Mouse (Mus musculus): ENCODE data around the gene Mllt1. TPM values are rescaled to one million over a fixed set of nuclear protein-coding genes. Genes with fewer than 3 reads are reported as not detected.

The Mllt1 gene
- total and polyA plus RNA-seq, 3 experiments, result 25.0 to 63.0 TPM; not detected in 1

DNA sequence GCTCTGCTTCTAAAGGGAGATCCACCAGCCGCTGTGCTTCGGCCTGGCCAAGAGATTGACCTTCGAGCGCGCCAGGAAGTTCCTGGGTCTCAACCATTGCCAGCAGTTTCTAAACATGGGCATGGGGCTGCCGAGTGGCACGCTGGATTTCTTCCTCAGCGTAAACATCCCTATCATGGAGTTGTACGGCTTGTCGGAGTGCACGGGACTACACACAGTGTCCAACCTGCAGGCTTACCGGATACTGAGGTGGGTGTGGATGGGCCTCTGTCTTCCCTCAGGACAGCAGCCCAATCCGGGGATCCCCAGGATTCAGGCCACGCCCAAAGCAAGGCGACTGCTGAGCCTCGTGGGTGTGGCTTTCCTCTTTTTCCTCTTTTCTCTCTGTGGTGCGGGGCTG, 51.6 kb downstream of the Mllt1 start (continued):
- TF ChIP-seq EP300 (IDR thresholded peaks at IDR 0.05; ENCODE audit: low read depth in 1 of 2, low read length in 2 of 2), result 0 out of 4 replicates have a peak, but pooled peaks of 1 of the 2 experiments have one; percentile 10

DNA sequence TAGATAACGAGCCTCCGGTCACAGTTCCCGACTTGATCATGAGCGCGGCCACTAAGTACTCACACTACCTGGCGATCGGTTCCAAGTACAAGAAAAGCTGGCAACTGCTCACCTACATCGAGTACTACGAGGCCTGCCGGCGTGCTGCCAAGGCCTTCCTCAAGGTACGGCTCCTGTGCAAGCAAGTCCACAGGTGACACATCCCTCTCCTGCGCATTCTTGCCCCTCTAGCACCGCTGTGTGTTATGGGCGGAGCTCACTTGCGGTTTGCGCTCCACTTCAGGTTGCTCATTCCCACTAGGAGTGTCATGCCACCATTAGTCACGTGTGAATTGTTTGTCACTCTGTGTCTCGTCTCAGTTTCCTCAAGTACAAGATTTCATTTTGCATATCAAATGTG, 57.8 kb downstream of the Mllt1 start:
- H3K27ac ChIP-seq (ENCODE audit: control insufficient read depth, low read depth, low read length), result no peak overlapping the region

DNA sequence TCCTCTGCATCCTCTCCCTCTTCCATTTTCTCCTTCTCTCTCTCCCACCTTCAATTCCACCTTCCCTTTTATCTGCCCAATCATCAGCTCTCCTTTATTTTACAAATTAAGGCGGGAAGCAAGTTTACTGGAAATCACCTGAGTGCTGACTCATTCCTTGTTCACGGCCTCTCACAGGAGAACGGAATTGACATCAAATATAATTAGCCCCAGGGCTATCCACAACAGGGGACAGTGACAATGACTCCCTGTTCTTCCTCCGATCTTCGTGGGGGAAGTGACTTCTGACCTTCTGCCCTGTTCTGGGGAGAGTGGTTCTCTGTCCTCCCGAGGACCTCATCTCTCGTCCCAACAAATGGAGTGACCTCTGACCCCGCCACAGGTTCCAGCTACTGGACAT, 58.2 kb downstream of the Mllt1 start:
- H3K27ac ChIP-seq (ENCODE audit: control insufficient read depth, low read depth, low read length), result no peak overlapping the region
- H3K4me3 ChIP-seq (ENCODE audit: control insufficient read depth in 1 of 2, insufficient read depth in 1 of 2, low read depth in 2 of 2, low read length in 2 of 2), result no peak overlapping the region
- no peaks in the 10 kb centered on the region for H3K36me3 ChIP-seq (ENCODE audit: control insufficient read depth in 1 of 2, insufficient read depth in 2 of 2, low read length in 2 of 2)
- DNase-seq (ENCODE audit: low read depth, low spot score), result no peak
- H3K79me2 ChIP-seq (ENCODE audit: control insufficient read depth, insufficient read depth, low read length, poor library complexity), result no peaks in the 10 kb centered on the region
- no peak overlapping the region for H3K9ac ChIP-seq (ENCODE audit: control insufficient read depth, low read depth, low read length, poor library complexity, severe bottlenecking)
- H3K9me3 ChIP-seq (replicated peaks; ENCODE audit: insufficient read depth, low read length), result no peaks in the 10 kb centered on the region
- no peak for TF ChIP-seq TAL1 (IDR thresholded peaks at IDR 0.05; ENCODE audit: low read length)
- no peak for TF ChIP-seq ZKSCAN1 (IDR thresholded peaks at IDR 0.05; ENCODE audit: low read depth, low read length)
- no peak for TF ChIP-seq MEF2A (IDR thresholded peaks at IDR 0.05; ENCODE audit: extremely low read depth, insufficient replicate concordance, low read depth, low read length, poor library complexity, severe bottlenecking)
- no peak for TF ChIP-seq ETS1 (IDR thresholded peaks at IDR 0.05; ENCODE audit: low read depth, low read length)
- TF ChIP-seq ELF1 (IDR thresholded peaks at IDR 0.05; ENCODE audit: low read depth, low read length), result no peak
- no peaks in the 10 kb centered on the region for H3K27me3 ChIP-seq (ENCODE audit: control insufficient read depth in 1 of 2, insufficient read depth in 2 of 2, low read length in 2 of 2)
- H3K4me1 ChIP-seq (ENCODE audit: control insufficient read depth in 1 of 2, insufficient read depth in 2 of 2, low read length in 2 of 2), result no peaks in the 10 kb centered on the region

More for the DNA sequence above, 57.8 kb downstream of the Mllt1 start:
- no peak for TF ChIP-seq HCFC1 (IDR thresholded peaks at IDR 0.05; ENCODE audit: low read depth, low read length)
- TF ChIP-seq SIN3A (IDR thresholded peaks at IDR 0.05; ENCODE audit: low read length), result no peak
- no peak for TF ChIP-seq ETS1 (IDR thresholded peaks at IDR 0.05; ENCODE audit: low read depth, low read length)
- TF ChIP-seq E2F4 (IDR thresholded peaks at IDR 0.05; ENCODE audit: borderline replicate concordance, low read depth, low read length), result no peak
- TF ChIP-seq MYB (IDR thresholded peaks at IDR 0.05; ENCODE audit: low read depth, low read length), result no peak
- TF ChIP-seq RCOR1 (IDR thresholded peaks at IDR 0.05; ENCODE audit: low read depth, low read length), result no peak
- no peak for TF ChIP-seq ZMIZ1 (IDR thresholded peaks at IDR 0.05; ENCODE audit: low read depth, low read length)
- no peak for TF ChIP-seq EP300 (IDR thresholded peaks at IDR 0.05; ENCODE audit: low read depth in 1 of 2, low read length in 2 of 2)
- TF ChIP-seq POLR2AphosphoS2 (IDR thresholded peaks at IDR 0.05; ENCODE audit: low read length), result no peak
- TF ChIP-seq ZC3H11A (IDR thresholded peaks at IDR 0.05; ENCODE audit: low read depth, low read length), result no peak
- TF ChIP-seq POLR2AphosphoS5 (IDR thresholded peaks at IDR 0.05; ENCODE audit: borderline replicate concordance, low read depth, low read length), result no peak
- no peak for TF ChIP-seq ZNF384 (IDR thresholded peaks at IDR 0.05; ENCODE audit: low read depth, low read length)
- TF ChIP-seq NELFE (IDR thresholded peaks at IDR 0.05; ENCODE audit: low read depth, low read length), result no peak
- no peak for TF ChIP-seq ZKSCAN1 (IDR thresholded peaks at IDR 0.05; ENCODE audit: low read depth, low read length)
- no peak for TF ChIP-seq CHD1 (IDR thresholded peaks at IDR 0.05; ENCODE audit: low read depth, low read length)
- TF ChIP-seq USF1 (IDR thresholded peaks at IDR 0.05; ENCODE audit: low read depth, low read length), result no peak
- no peaks in the 10 kb centered on the region for H3K4me1 ChIP-seq (ENCODE audit: control insufficient read depth in 1 of 2, insufficient read depth in 2 of 2, low read length in 2 of 2)
- DNase-seq (ENCODE audit: low read depth, low spot score), result no peak
- H3K9ac ChIP-seq (ENCODE audit: control insufficient read depth, low read depth, low read length, poor library complexity, severe bottlenecking), result no peak overlapping the region
- no peaks in the 10 kb centered on the region for H3K9me3 ChIP-seq (replicated peaks; ENCODE audit: insufficient read depth, low read length)
- no peaks in the 10 kb centered on the region for H3K36me3 ChIP-seq (ENCODE audit: control insufficient read depth in 1 of 2, insufficient read depth in 2 of 2, low read length in 2 of 2)
- no peaks in the 10 kb centered on the region for H3K27me3 ChIP-seq (ENCODE audit: control insufficient read depth in 1 of 2, insufficient read depth in 2 of 2, low read length in 2 of 2)
- H3K4me3 ChIP-seq (ENCODE audit: control insufficient read depth in 1 of 2, insufficient read depth in 1 of 2, low read depth in 2 of 2, low read length in 2 of 2), result no peak overlapping the region
- no peaks in the 10 kb centered on the region for H3K79me2 ChIP-seq (ENCODE audit: control insufficient read depth, insufficient read depth, low read length, poor library complexity)
